Mouse (Mus musculus): ENCODE data around the gene Abca2. TPM values are rescaled to one million over a fixed set of nuclear protein-coding genes. Genes with fewer than 3 reads are reported as not detected.

Gene Abca2
- 3.8 and 4.3 TPM in 2 replicates for polyA plus RNA-seq (2014; fragmentation: Nextera tagmentation; extraction: Ambion mirVana)

DNA sequence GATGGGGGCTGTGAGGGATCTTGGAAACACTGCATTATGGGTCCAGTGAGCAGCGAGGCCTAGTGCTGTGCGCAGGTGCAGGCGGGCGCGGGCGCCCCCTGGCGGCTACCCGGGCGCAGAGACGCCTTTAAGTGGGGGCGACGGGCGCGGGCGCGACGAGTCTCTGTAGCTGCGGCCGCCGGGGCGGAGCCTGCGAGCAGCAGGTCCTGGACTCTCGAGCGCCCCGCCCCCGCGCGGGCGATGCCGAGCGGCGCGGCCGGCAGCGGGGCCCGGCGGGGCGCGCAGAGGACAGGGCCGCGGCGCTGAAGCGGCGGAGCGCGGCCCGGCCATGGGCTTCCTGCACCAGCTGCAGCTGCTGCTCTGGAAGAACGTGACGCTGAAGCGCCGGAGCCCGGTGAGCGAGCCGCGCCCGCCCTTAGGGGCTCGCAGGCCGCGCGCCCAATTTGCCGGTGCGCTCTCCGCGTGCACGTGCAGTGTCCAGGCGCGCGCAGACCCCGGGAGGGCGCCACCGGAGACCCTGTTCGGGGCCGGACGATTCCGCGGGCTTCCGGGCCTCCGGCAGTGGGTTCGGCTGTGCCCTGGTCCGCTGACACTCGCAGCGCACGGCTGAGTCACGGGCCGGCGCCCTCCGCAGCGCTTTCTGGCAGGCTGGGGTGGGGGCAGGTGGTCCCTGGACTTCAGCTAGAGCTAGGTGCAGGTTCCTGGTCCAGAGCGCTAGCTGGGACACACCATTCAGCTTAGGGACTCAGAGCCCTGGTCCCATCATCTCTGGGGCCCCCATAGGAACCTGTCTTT lies at the start of gene Abca2:
Gene Abca2 (plus strand): TSS at position 262 of the 795 bp plus-strand sequence.
- WGBS, result 0% methylated on average over 86 of the region's 89 CpGs
- Histone ChIP-seq H3K4me2 (ENCODE audit: low read length) (peak within 1 kb of the TSS; percentile 97), H3K9ac (ENCODE audit: low read length) (peak within 1 kb of the TSS; percentile 84), H3K4me1 (ENCODE audit: control insufficient read depth in 2 of 2, insufficient read depth in 2 of 2, low read length in 2 of 2) (peaks cover 4% of the 10 kb centered on the region in 2 experiments; a peak in 2 of 4 replicates), H3K27me3 (ENCODE audit: control insufficient read depth, insufficient read depth, low read length) (peaks cover 46% of the 10 kb centered on the region), H3K9me3 (ENCODE audit: control insufficient read depth, low read length) (no peaks in the 10 kb centered on the region), H3K4me3 (ENCODE audit: control insufficient read depth in 1 of 2, insufficient read depth in 1 of 2, low read depth in 1 of 2, low read length in 2 of 2) (peak within 1 kb of the TSS; percentile 68 to 83), H3K27ac (replicated peaks in 1 of 2; ENCODE audit: control insufficient read depth in 1 of 2, insufficient read depth in 1 of 2, low read depth in 2 of 2, low read length in 2 of 2) (peak within 1 kb of the TSS in 1 of 2 experiments; percentile 41; a peak in 1 of 4 replicates), H3K36me3 (ENCODE audit: control insufficient read depth, insufficient read depth, low read length) (no peaks in the 10 kb centered on the region)
- ATAC-seq (ENCODE audit: insufficient number of reproducible peaks, insufficient read depth, low FRiP score, low read depth), result peak; percentile 79

DNA sequence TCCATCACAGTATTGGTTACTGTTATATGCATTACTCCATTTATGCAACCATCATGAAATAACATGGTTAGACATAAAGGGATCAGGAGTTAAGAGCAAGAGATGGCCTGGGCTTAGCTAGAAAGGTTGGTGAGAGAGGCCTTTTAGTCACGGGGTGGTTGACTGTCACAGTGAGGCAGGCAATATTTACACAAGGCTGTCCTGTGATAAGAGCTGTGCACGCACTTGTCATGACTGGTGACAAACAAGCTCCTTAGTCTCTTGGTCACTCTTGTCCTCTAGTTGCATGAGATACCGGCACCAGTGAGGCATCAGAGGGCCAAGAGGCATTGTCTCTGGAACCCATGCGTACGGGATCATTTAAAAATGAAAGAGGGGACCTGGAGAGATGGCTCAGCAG lies 44.0 kb upstream of the Abca2 start:
- ATAC-seq (ENCODE audit: insufficient number of reproducible peaks, insufficient read depth, low FRiP score, low read depth), result no peak
- WGBS, result 51% methylated on average over 5 of the region's 5 CpGs
- no peak overlapping the region for H3K27ac ChIP-seq (replicated peaks in 1 of 2; ENCODE audit: control insufficient read depth in 1 of 2, insufficient read depth in 1 of 2, low read depth in 2 of 2, low read length in 2 of 2)
- no peaks in the 10 kb centered on the region for H3K9me3 ChIP-seq (ENCODE audit: control insufficient read depth, low read length)
- H3K9ac ChIP-seq (ENCODE audit: low read length), result no peak overlapping the region
- H3K36me3 ChIP-seq (ENCODE audit: control insufficient read depth, insufficient read depth, low read length), result no peaks in the 10 kb centered on the region
- H3K4me3 ChIP-seq (ENCODE audit: control insufficient read depth in 1 of 2, insufficient read depth in 1 of 2, low read depth in 1 of 2, low read length in 2 of 2), result no peak overlapping the region
- no peaks in the 10 kb centered on the region for H3K4me1 ChIP-seq (ENCODE audit: control insufficient read depth in 2 of 2, insufficient read depth in 2 of 2, low read length in 2 of 2)
- no peaks in the 10 kb centered on the region; the same call in 1 of the 2 replicates for H3K27me3 ChIP-seq (ENCODE audit: control insufficient read depth, insufficient read depth, low read length)
- H3K4me2 ChIP-seq (ENCODE audit: low read length), result no peak overlapping the region

DNA sequence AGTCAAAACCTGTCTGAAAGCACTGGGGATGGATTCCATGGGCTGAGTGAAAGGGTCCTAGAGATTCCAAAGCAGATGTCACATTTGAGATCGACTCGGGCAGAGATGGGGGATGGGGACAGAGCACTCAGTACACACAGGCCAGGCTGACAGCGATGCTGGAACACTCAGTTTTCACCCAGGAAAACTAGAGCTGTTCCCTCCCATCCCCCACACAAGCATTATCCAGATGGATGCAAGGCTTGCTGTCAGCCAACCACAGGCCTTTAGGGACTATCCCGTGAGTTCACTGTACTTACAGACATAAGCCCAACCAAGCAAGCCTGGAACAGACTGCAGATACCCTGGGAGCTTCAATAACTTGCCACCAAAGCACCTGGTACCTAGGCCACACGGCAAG lies 37.2 kb upstream of the Abca2 start:
- Histone ChIP-seq H3K9me3 (ENCODE audit: control insufficient read depth, low read length) (no peaks in the 10 kb centered on the region), H3K4me3 (ENCODE audit: control insufficient read depth in 1 of 2, insufficient read depth in 1 of 2, low read depth in 1 of 2, low read length in 2 of 2) (no peak overlapping the region), H3K4me1 (ENCODE audit: control insufficient read depth in 2 of 2, insufficient read depth in 2 of 2, low read length in 2 of 2) (peaks cover 9 to 15% of the 10 kb centered on the region in 2 experiments), H3K4me2 (ENCODE audit: low read length) (no peak overlapping the region), H3K9ac (ENCODE audit: low read length) (no peak overlapping the region), H3K36me3 (ENCODE audit: control insufficient read depth, insufficient read depth, low read length) (no peaks in the 10 kb centered on the region), H3K27me3 (ENCODE audit: control insufficient read depth, insufficient read depth, low read length) (peaks cover 25% of the 10 kb centered on the region), H3K27ac (replicated peaks in 1 of 2; ENCODE audit: control insufficient read depth in 1 of 2, insufficient read depth in 1 of 2, low read depth in 2 of 2, low read length in 2 of 2) (no peak overlapping the region)
- WGBS, result 61% methylated on average over 5 of the region's 5 CpGs
- no peak for ATAC-seq (ENCODE audit: insufficient number of reproducible peaks, insufficient read depth, low FRiP score, low read depth)

DNA sequence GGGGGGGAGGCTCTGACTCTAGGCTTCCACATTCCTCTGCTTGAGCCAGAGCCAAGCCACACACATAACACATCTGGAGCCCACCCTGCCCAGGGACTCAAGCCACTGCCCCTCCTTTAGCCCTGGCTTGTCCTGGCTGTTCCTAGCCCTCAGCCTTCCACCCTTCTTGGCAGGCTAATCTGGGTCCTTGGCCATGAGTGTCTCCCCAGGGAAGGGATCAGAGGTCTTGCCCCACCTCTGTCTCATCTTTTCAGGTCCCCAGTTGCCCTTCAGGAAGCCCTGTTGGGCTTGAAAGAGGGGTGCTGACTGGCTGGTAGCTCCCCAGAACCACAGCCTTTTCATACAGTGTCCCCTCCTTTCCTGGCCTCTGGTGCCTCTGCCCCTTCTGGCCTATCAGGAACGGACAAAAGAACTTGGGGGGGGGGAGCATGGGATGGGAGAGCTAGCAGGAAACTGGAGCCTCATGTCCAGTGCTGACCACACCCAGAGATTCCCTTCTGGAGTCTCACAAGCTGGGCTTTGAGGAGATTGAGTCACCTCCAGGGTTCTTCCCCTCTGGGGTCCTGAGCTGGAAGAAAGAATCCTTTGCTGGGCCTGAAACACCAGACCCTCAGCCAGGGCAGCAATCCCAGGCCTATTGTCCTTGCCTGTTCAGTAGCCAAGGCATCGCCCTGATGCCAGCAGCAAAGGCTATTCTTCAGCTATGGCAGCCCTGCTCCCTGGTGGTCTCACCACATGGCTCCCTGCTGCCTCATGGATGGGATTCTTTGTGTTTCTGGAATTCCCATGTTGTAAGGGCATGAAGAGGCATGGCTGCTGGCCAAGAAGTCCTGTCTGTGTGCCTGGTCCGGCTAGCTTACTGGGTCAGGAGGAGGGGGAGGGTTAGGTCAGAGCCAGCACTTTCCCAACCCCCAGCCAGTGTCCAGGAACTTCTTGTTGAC lies 34.0 kb upstream of the Abca2 start:
- H3K9ac ChIP-seq (ENCODE audit: low read length), result no peak overlapping the region
- no peak overlapping the region for H3K4me3 ChIP-seq (ENCODE audit: control insufficient read depth in 1 of 2, insufficient read depth in 1 of 2, low read depth in 1 of 2, low read length in 2 of 2)
- H3K4me2 ChIP-seq (ENCODE audit: low read length), result no peak overlapping the region
- H3K9me3 ChIP-seq (ENCODE audit: control insufficient read depth, low read length), result no peaks in the 10 kb centered on the region
- H3K27ac ChIP-seq (replicated peaks in 1 of 2; ENCODE audit: control insufficient read depth in 1 of 2, insufficient read depth in 1 of 2, low read depth in 2 of 2, low read length in 2 of 2), result no peak overlapping the region
- H3K36me3 ChIP-seq (ENCODE audit: control insufficient read depth, insufficient read depth, low read length), result no peaks in the 10 kb centered on the region
- peaks cover 58% of the 10 kb centered on the region for H3K27me3 ChIP-seq (ENCODE audit: control insufficient read depth, insufficient read depth, low read length)
- peaks cover 9 to 18% of the 10 kb centered on the region in 2 experiments for H3K4me1 ChIP-seq (ENCODE audit: control insufficient read depth in 2 of 2, insufficient read depth in 2 of 2, low read length in 2 of 2)
- 39% methylated on average over 3 of the region's 3 CpGs for WGBS
- no peak for ATAC-seq (ENCODE audit: insufficient number of reproducible peaks, insufficient read depth, low FRiP score, low read depth)

DNA sequence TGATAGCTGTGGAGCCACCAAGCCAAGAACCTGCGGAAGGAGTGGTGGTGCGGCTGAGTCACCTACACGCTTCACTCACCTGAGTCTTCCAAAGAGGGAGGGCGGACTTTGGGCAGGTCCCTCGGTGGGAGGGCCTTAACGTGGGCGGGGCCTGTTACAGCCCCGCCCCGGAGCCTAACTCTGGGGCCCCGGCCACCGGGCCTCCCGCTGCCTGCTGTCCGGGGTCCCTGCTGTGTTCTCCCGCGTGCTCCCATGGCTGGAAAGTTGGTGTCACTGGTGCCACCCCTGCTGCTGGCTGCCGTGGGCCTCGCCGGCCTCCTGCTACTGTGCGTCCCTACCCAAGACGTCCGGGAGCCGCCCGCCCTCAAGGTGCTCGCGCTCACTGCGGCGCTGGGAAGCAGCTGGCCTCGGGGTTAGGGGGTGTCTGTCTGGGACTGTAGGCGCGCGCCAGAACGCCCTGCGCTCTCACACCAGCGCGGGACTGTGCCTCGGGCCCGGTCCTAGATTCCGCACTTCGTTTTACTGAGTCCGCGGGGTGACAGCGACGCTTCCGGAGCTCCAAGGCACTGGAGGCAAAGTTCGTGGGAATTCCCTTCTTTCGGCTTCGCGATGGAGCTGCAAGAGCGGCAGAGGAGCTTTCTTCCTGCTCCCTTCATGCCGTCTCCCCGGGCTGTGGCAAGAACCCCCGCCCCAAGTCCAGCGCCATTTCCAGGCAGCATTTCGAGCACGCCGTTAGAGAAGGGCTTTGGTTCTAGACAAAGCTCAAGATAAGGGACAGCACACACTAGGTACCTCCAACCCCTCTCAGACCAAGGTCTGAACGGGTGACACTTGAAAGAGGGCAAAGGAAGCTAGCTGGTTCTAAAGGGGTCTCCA lies 32.5 kb upstream of the Abca2 start, which contains the start of gene Entpd2:
Gene Entpd2 (plus strand): TSS at position 154 of the 876 bp plus-strand sequence.
- Histone ChIP-seq H3K36me3 (ENCODE audit: control insufficient read depth, insufficient read depth, low read length) (no peaks in the 10 kb centered on the region), H3K27me3 (ENCODE audit: control insufficient read depth, insufficient read depth, low read length) (peaks cover 72% of the 10 kb centered on the region), H3K9ac (ENCODE audit: low read length) (peak within 1 kb of the TSS; percentile 40; the same call in 1 of the 2 replicates), H3K9me3 (ENCODE audit: control insufficient read depth, low read length) (no peaks in the 10 kb centered on the region), H3K4me1 (ENCODE audit: control insufficient read depth in 2 of 2, insufficient read depth in 2 of 2, low read length in 2 of 2) (peaks cover 9 to 18% of the 10 kb centered on the region in 2 experiments), H3K27ac (replicated peaks in 1 of 2; ENCODE audit: control insufficient read depth in 1 of 2, insufficient read depth in 1 of 2, low read depth in 2 of 2, low read length in 2 of 2) (no peak within 1 kb of the TSS), H3K4me2 (ENCODE audit: low read length) (peak within 1 kb of the TSS; percentile 66), H3K4me3 (ENCODE audit: control insufficient read depth in 1 of 2, insufficient read depth in 1 of 2, low read depth in 1 of 2, low read length in 2 of 2) (peak within 1 kb of the TSS; percentile 30 to 34)
- WGBS, result 2% methylated on average over 57 of the region's 57 CpGs
- peak; percentile 57 for ATAC-seq (ENCODE audit: insufficient number of reproducible peaks, insufficient read depth, low FRiP score, low read depth)

DNA sequence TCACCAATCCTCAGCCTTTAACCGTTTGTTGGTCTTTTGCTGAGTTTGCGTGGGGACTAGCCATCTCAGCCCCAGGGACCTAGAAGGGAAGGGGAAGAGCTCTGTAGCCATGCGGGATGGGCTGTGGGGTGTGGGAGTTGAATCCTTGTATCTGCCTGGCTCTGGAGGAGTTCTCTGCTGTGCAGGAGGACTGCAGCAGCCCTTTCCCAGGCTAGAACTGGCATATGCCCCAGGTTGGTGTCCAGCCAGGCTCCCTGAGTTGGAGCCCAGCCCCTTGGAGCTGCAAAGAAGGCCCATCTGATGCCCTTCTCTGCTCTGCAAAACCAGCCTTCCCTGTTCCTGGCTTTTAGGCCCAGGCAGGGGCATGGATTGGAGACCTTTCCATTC lies 31.9 kb upstream of the Abca2 start:
- no peak for ATAC-seq (ENCODE audit: insufficient number of reproducible peaks, insufficient read depth, low FRiP score, low read depth)
- Histone ChIP-seq H3K4me3 (ENCODE audit: control insufficient read depth in 1 of 2, insufficient read depth in 1 of 2, low read depth in 1 of 2, low read length in 2 of 2) (peak overlapping the region in 1 of 2 experiments; percentile 34; a peak in 1 of 4 replicates), H3K27me3 (ENCODE audit: control insufficient read depth, insufficient read depth, low read length) (peaks cover 76% of the 10 kb centered on the region), H3K9ac (ENCODE audit: low read length) (no peak overlapping the region; the same call in 1 of the 2 replicates), H3K27ac (replicated peaks in 1 of 2; ENCODE audit: control insufficient read depth in 1 of 2, insufficient read depth in 1 of 2, low read depth in 2 of 2, low read length in 2 of 2) (no peak overlapping the region), H3K9me3 (ENCODE audit: control insufficient read depth, low read length) (no peaks in the 10 kb centered on the region), H3K4me1 (ENCODE audit: control insufficient read depth in 2 of 2, insufficient read depth in 2 of 2, low read length in 2 of 2) (peaks cover 9 to 18% of the 10 kb centered on the region in 2 experiments), H3K4me2 (ENCODE audit: low read length) (peak overlapping the region; percentile 66), H3K36me3 (ENCODE audit: control insufficient read depth, insufficient read depth, low read length) (no peaks in the 10 kb centered on the region)
- 34% methylated on average over 3 of the region's 3 CpGs for WGBS

Measured in heart, embryonic 14.5 days (tissue).